Mouse (Mus musculus): ENCODE results near the gene Olfr1205.

DNA sequence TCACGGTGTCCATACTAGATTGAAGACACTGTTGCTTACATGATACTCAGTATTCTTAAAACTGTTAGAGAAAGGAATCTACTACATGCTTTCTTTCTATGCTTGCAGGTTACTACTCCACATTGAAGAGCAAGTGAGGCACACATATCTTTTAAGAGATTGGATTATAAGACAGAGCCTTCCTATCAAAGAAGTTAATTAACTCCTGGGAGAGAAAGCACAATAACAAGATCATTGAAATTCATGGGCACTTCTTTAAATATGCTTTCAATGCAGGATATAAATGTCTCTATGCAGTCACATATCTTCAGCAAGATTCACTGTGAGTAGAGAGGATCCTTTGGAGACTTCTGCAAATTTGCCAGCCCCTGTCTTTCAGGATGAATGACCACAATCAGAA lies 19.5 kb downstream of the Olfr1205 start, which contains the start of gene Olfr1204:
- TF ChIP-seq CTCF (IDR thresholded peaks at IDR 0.05; ENCODE audit: low read depth, low read length): no peak
- no peak for TF ChIP-seq POLR2A (IDR thresholded peaks at IDR 0.05; ENCODE audit: extremely low read depth, insufficient read depth, low read length)

All from liver, adult 2 months (tissue).